Mouse (Mus musculus): Measurements from ENCODE around the gene Gstm5.

DNA sequence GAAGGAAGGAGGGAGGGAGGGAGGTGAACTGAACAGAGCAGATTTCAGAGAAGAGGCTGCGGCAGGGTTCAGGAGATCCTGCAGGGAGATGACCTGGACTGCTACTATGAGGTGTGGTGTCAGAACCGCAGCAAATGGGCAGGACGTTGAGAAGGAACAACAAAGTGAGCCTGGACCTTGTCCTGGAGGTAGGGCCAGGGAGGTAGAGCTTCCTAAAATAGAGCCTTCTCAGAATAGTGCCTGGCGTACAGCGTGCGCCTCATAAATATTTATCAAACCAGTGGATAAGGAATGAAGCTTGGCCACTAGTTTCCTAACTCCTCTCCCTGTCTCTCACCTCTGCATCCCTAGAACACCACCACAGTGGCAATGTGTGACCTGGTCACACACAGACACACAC is 38.0 kb upstream of the Gstm5 start:
- TF ChIP-seq EP300 (optimal IDR thresholded peaks at IDR 0.05) (no peak), CTCF (IDR thresholded peaks at IDR 0.05; ENCODE audit: low read depth) (no peak)

All from stomach, postnatal 0 days (tissue).